Mouse (Mus musculus): ENCODE measurements around the gene Mrpl14.

DNA sequence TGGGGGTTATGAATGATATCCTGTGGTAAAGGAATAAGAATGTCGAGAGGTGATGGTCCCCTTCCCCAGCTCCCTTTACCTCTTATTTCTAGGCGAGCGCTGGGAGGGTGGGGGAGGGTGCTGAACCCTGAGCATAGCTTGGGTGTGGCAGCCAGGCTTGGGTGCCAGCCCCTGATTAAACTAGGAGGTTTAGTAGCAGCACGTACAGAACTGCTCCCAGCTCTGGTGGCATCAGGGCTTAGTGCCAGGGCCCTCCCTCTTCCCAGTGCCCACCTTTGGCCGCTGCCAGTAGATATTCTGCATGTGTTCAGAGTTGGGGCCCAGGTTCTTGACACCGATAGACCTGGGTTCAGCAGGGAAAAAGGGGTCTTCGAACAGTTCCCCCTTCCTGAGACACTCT lies 32.9 kb upstream of the Mrpl14 start:
- TF ChIP-seq CTCF (conservative IDR thresholded peaks at IDR 0.05; ENCODE audit: insufficient read depth, insufficient read length, low read depth, low read length) = no peak
- no peak for TF ChIP-seq POLR2A (IDR thresholded peaks at IDR 0.05; ENCODE audit: low read depth, low read length)

Data from kidney, adult 2 months (tissue).